Mouse (Mus musculus): ENCODE measurements around the gene Cd8b1. TPM values are rescaled to one million over a fixed set of nuclear protein-coding genes. Genes with fewer than 3 reads are reported as not detected.
"Not testable (repeated sequence)": the region's sequence is repeated elsewhere in the genome, so short reads cannot be mapped to it uniquely, and the experiment has no call there.

Cd8b1 gene
- 10 to 100 TPM; 14.4 to 15.4 (median 15.0) TPM for polyA plus RNA-seq (2017; shearing (Covaris generic))

- peak; percentile 68 for ATAC-seq
Observed at GRCm38 (mm10) chr6:71322491-71322921, at the start of gene Cd8b1. Gene Cd8b1 (plus strand): TSS chr6:71322788.

- no peak for ATAC-seq
Observed at GRCm38 (mm10) chr6:71273715-71274114, 48.9 kb upstream of the Cd8b1 start.

GRCm38 (mm10) chr6:71274621-71275020 is 48.0 kb upstream of the Cd8b1 start:
- no peak for ATAC-seq

- no peak for ATAC-seq
Observed at GRCm38 (mm10) chr6:71279418-71279817, 43.2 kb upstream of the Cd8b1 start.

- ATAC-seq: no peak
Observed at GRCm38 (mm10) chr6:71293509-71293908, 29.1 kb upstream of the Cd8b1 start.

- ATAC-seq: no peak
Observed at GRCm38 (mm10) chr6:71295303-71295702, 27.3 kb upstream of the Cd8b1 start.

- ATAC-seq: no peak
Observed at GRCm38 (mm10) chr6:71298051-71298450, 24.5 kb upstream of the Cd8b1 start.

- ATAC-seq: no peak
Observed at GRCm38 (mm10) chr6:71298751-71299150, 23.8 kb upstream of the Cd8b1 start.

GRCm38 (mm10) chr6:71302097-71302731 is 20.4 kb upstream of the Cd8b1 start:
- ATAC-seq: no peak

- ATAC-seq: no peak
Observed at GRCm38 (mm10) chr6:71307486-71307885, 15.1 kb upstream of the Cd8b1 start.

- ATAC-seq: no peak
Observed at GRCm38 (mm10) chr6:71321826-71322283, 733 bp upstream of the Cd8b1 start, which contains the start of gene Smyd1. Gene Smyd1 (minus strand): TSS chr6:71322233.

GRCm38 (mm10) chr6:71324816-71325215 is 2.2 kb downstream of the Cd8b1 start:
- ATAC-seq: no peak

- no peak for ATAC-seq
Observed at GRCm38 (mm10) chr6:71329881-71330280, 7.3 kb downstream of the Cd8b1 start.

- ATAC-seq: no peak
Observed at GRCm38 (mm10) chr6:71330486-71330885, 7.9 kb downstream of the Cd8b1 start.

GRCm38 (mm10) chr6:71331491-71331890 is 8.9 kb downstream of the Cd8b1 start:
- ATAC-seq: not testable (repeated sequence)

GRCm38 (mm10) chr6:71332236-71332965 is 9.8 kb downstream of the Cd8b1 start:
- ATAC-seq: no peak

GRCm38 (mm10) chr6:71333031-71333430 is 10.4 kb downstream of the Cd8b1 start:
- no peak for ATAC-seq

- ATAC-seq: no peak
Observed at GRCm38 (mm10) chr6:71333578-71334273, 11.1 kb downstream of the Cd8b1 start.

- no peak for ATAC-seq
Observed at GRCm38 (mm10) chr6:71337666-71338065, 15.1 kb downstream of the Cd8b1 start.

GRCm38 (mm10) chr6:71338941-71339340 is 16.4 kb downstream of the Cd8b1 start:
- ATAC-seq: no peak

- ATAC-seq: no peak
Observed at GRCm38 (mm10) chr6:71339351-71339750, 16.8 kb downstream of the Cd8b1 start.

GRCm38 (mm10) chr6:71341179-71341578 is 18.6 kb downstream of the Cd8b1 start:
- ATAC-seq: no peak

- ATAC-seq: no peak
Observed at GRCm38 (mm10) chr6:71348006-71348405, 25.4 kb downstream of the Cd8b1 start.
